Mouse (Mus musculus): ENCODE measurements around the gene Car9.
A peak's percentile ranks its signal among the peaks of the same experiment; 100 is the strongest.
"Not testable (repeated sequence)": the region's sequence is repeated elsewhere in the genome, so short reads cannot be mapped to it uniquely, and the experiment has no call there.

Car9 gene

DNA sequence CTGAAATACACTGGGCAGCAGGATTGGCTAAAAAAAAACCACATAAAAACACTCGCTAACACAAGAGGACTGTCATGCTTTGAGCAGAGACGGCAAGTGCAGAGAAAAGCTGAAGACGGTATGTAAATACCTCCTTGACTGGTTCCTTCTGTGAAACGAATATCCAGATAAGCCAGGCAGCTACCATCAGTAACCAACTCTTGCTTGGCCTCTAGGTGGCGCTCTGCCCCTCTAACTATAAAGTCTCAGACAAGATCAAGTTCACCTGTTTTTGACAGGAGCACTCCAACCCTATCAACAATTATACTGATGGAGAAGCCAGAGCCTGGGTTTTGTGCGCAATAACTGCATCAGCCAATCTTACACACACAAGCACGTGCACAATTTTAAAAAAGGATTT is 23.8 kb downstream of the Car9 start:
- peak; percentile 84 for DNase-seq

- no peak for DNase-seq
These were observed 26.5 kb downstream of the Car9 start for GRCm38 (mm10) chr4:43533270-43533669.

DNA sequence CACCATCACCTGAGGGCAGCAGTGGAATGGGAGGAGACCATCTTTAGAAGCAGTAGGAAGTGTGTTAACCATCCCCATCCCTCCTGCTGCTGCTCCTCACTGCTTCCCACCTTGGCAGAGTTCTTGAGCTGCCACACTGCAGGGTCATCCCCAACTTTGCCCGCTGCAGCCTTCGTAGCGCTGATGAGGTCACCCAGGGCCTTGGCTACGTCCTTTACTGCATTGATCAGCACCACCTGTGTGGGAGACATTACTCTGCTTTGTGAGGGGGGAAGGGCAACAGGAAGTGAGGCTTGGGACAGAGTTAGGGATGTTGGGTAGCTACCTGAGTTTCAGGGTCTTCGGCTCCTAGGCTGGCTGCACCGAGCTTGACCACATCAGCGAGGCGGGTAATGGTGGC is 28.9 kb downstream of the Car9 start:
- DNase-seq = no peak

DNA sequence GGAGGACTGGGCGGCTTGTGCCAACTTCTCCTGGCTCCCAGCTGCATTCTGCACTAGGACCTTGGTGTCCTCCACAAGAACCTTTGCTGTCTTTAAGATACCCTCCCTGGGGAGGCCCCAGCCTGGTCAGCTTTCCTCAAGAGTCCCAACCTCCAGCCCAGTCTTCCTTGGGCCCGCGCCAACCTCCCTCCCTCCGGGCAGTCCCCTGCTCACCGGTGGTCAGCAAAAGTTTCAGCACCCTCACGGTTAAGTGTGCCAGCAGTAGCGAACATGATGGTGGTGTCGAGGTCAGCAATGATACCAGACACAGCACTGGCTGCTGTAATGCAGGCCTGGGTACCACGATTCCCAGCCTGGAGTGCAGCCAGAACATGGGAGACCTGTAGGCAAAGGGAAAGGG is 29.3 kb downstream of the Car9 start:
- no peak for DNase-seq

GRCm38 (mm10) chr4:43542044-43542443 is 35.3 kb downstream of the Car9 start:
- DNase-seq = no peak

DNA sequence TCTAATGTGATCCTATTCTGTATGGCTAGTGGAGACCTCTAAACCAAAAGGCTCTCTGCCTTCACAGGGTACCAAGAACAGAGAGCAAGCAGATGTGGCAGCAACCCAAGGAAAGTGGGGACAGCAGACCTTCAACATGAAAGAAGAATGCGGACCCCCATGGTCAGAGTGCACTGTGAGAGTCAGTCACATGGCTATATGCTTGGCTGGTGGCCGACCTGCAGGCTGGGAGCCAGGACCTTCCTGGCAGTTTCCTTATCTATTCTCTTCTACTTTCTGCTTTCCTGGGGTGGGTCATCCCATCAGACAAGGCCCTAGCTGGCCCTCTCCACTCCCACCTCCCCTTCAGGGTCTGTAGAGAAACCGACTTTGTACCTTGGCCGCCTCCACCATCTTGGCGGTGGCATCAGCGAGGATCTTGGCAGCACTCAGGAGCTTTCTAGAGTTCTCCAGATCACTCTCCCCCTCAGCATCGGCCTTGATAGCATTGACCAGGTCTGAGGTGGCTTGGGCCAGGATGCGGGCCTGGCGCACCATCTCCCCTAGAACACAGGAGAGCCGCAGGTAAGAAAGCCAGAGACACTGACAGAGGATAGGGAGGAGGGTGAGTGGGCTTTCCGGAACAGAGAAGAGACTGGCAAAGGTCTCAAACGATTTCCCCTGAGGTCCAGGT is 39.7 kb downstream of the Car9 start:
- DNase-seq = no peak

GRCm38 (mm10) chr4:43547160-43547559 is 40.4 kb downstream of the Car9 start:
- DNase-seq = no peak

- no peak for DNase-seq
These were observed 42.3 kb downstream of the Car9 start for GRCm38 (mm10) chr4:43549055-43549454.

- not testable (repeated sequence) for DNase-seq
These were observed 45.1 kb downstream of the Car9 start for GRCm38 (mm10) chr4:43551854-43552253.

DNA sequence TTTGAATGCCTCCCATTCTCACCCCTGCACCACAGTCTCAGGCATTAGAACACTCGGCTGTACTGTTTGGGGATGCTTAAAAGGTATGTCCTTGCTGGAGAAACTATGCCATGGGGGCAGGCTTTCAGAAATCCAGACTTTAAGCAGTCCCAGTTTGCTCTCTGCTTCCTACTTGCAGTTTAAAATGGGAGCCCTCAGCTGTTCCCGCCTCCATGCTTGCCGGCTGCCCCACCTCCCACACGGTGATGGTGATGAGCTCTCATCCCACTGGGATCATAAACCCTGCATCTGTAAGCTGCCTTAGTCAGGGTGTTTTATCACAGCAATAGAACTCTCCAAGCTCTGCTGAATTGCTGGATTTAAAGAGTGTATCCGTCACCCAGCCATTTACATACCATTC is 45.7 kb downstream of the Car9 start:
- DNase-seq = no peak

DNA sequence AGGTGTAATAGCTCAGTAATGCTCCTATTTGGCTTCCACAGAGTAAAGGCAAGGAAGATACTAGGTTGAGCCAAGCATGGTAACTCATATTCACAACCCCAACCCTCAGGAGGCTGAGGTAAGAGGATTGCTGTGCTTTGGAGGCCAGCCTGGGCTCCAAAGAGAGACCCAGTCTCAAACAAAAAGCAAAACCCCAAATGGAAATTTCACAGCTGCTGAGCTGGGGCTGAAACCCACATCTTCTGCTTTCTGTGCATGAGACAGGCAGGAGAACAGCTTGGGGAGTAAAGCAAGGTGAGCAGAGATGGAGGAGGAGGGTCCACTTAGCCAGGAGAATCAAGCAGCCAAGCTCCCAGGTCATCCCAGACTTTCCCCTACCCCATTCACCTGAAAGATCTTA is 47.1 kb downstream of the Car9 start:
- DNase-seq = no peak

DNA sequence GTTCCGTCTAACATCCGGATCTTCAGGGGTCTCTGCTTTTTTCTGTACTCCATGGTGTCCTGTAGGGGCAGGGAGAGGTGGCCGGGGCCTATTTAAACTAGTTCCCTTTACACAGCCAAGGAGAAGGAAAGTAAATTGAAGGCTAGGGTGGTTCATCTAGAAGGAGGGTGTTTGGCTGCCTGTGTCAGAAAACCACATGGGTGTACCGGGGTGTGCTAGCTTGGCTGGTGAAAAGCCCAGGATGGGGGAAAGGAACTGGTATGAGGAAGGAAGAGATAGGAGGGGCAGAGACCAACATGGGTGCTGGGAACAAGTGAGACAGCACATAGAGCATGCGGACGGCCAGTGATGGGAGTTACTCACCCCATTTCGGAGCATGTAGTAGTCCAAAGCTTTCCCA is 49.2 kb downstream of the Car9 start:
- no peak for DNase-seq

GRCm38 (mm10) chr4:43558028-43558630 is 51.4 kb downstream of the Car9 start:
- no peak for DNase-seq

- peak; percentile 79 for DNase-seq
These were observed 52.0 kb downstream of the Car9 start for GRCm38 (mm10) chr4:43558631-43559356.

DNA sequence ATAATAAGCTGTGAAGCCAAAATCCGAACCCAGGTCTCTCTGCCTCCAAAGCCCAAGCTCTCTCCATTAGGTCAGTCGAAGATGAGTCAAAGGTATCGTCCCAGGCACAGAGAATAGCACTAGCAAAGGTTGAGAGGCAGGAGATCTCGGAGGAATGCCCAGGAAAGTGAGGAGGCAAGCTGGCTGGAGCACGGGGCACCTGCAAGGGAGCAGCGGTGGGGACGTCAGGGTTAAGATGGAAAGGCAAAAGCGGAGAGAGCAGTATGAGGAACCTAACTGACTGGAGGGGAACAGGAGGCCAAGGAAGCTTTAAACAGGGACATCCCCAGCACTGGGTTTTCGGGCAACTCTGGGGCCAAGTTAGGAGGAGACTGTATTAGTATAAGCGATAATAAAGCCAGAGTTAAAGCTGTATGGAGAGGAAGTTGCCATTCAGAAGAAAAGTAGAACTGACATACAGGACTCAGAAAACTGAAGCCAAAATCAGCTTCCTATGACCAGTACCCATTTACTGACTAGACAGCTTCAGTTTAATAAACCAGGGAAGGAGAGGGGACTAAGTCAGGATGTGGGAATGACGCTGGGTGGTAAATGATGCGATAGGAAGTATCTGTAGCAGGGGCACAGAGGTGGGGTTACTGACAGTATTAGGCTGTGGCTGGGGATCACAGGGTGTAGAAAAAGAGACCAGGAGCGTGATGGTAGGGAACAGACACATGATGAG is 52.9 kb downstream of the Car9 start:
- peak; percentile 22 for DNase-seq

GRCm38 (mm10) chr4:43560243-43560611 is 53.5 kb downstream of the Car9 start:
- peak; percentile 27 for DNase-seq

GRCm38 (mm10) chr4:43560976-43561375 is 54.2 kb downstream of the Car9 start:
- DNase-seq = peak; percentile 25

DNA sequence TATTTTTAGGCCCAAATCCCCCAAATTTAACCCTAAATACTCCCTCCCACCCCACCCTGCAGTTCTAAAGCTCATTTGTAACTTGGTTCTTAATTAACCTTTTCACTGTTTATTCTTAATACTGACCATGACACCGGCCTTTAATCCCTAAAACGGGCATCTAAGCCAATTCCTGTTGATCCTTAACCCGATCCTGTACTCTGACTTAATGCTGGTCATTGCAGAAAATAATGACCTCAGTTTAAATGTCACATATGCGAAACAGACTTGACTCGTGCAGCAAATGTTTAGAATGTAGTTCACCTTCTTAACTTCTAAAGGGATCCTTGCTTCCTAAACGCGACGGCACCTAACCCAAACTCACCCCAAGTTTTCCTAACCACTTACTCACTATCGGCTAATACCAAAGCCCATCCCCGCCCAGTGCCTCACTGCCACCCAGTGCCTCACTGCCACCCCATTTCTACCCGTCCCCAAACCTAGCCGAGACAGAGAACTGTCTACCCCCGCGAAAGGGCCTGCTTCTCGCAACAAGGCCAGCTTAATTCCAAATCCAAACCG is 54.8 kb downstream of the Car9 start:
- no peak for DNase-seq

- DNase-seq = peak; percentile 95
These were observed 55.4 kb downstream of the Car9 start, which contains the start of the genes Creb3 and Tln1 for GRCm38 (mm10) chr4:43561997-43562768. TSS of gene Creb3 (plus strand) at chr4:43562332. TSS of gene Tln1 (minus strand) at chr4:43562691.

GRCm38 (mm10) chr4:43562769-43563600 is 56.2 kb downstream of the Car9 start:
- DNase-seq = no peak
